Mouse (Mus musculus) liver, embryonic 16.5 days (tissue): ENCODE results near the gene Thg1l. TPM values are rescaled to one million over a fixed set of nuclear protein-coding genes. Genes with fewer than 3 reads are reported as not detected.

ENCODE experiments used
- ATAC-seq: fragments of 200-750 bp; cut with Nextera tagmentation; 2 replicates; pipeline ENCODE4 v1.8.0; 2017; ENCODE audit warnings: low read depth, mild to moderate bottlenecking, moderate number of reproducible peaks, moderate library complexity
- H3K27ac ChIP-seq: fragments of 300-500 bp; sonication (generic); 2 replicates; pipeline ENCODE4 v1.5.1; 2014; ENCODE audit warnings: mild to moderate bottlenecking, low read length
- H3K27me3 ChIP-seq: fragments of 300-500 bp; sonication (generic); 2 replicates; pipeline ENCODE4 v1.6.1; 2014; ENCODE audit warnings: low read depth, low read length, mixed read lengths; ENCODE audit not compliant: control insufficient read depth, insufficient read depth
- H3K36me3 ChIP-seq: fragments of 300-500 bp; sonication (generic); 2 replicates; pipeline ENCODE4 v1.6.1; 2014; ENCODE audit warnings: mild to moderate bottlenecking; ENCODE audit not compliant: control insufficient read depth, insufficient read depth
- H3K4me1 ChIP-seq: fragments of 300-500 bp; sonication (generic); 2 replicates; pipeline ENCODE4 v1.6.1; 2014; ENCODE audit warnings: low read depth, low read length, mixed read lengths; ENCODE audit not compliant: control insufficient read depth
- H3K4me2 ChIP-seq: fragments of 300-500 bp; sonication (generic); 2 replicates; pipeline ENCODE4 v1.6.1; 2014; ENCODE audit warnings: low read depth, low read length, mixed read lengths
- H3K4me3 ChIP-seq: fragments of 300-500 bp; sonication (generic); 2 replicates; pipeline ENCODE4 v1.5.1; 2014; ENCODE audit warnings: low read depth, mild to moderate bottlenecking, low read length
- H3K9ac ChIP-seq: fragments of 300-500 bp; sonication (generic); 2 replicates; pipeline ENCODE4 v1.6.1; 2014; ENCODE audit warnings: low read depth, low read length
- H3K9me3 ChIP-seq: fragments of 300-500 bp; sonication (generic); replicated peaks from 2 replicates; pipeline ENCODE4 v1.6.1; 2016; ENCODE audit warnings: low read length; ENCODE audit not compliant: control insufficient read depth
- WGBS: fragments of 180-500 bp; shearing (Covaris S2); extraction: QIAGEN DNeasy Blood & Tissue Kit; methylation state at CpG from one replicate; pipeline ENCODE4 v1.1.7; 2014; ENCODE audit not compliant: insufficient replicate concordance; 5-methylcytosine and 5-hydroxymethylcytosine counted together
- polyA plus RNA-seq: library from polyadenylated mRNA; unstranded; fragments of >200 nt; fragmentation: Nextera tagmentation; extraction: Ambion mirVana; gene quantifications from 2 replicates; pipeline ENCODE4 v1.2.1, GENCODE M21; 2015

Thg1l gene
- polyA plus RNA-seq, 1 experiment from 2014 or later, result 4.0 TPM

GRCm38 (mm10) chr11:45918836-45919235 is 36.5 kb downstream of the Thg1l start:
- Histone ChIP-seq H3K9ac (no peak overlapping the region), H3K4me3 (no peak overlapping the region), H3K36me3 (no peaks in the 10 kb centered on the region), H3K4me2 (no peak overlapping the region), H3K9me3 (no peaks in the 10 kb centered on the region), H3K27me3 (no peaks in the 10 kb centered on the region), H3K4me1 (no peaks in the 10 kb centered on the region; the same call in 1 of the 2 replicates), H3K27ac (no peak overlapping the region)
- no peak for ATAC-seq
- 60% methylated on average over 4 of the region's 4 CpGs for WGBS

GRCm38 (mm10) chr11:45918018-45918417 is 37.3 kb downstream of the Thg1l start:
- H3K27me3 ChIP-seq, result no peaks in the 10 kb centered on the region
- no peak overlapping the region for H3K4me3 ChIP-seq
- ATAC-seq, result no peak
- H3K9ac ChIP-seq, result no peak overlapping the region
- no peak overlapping the region for H3K27ac ChIP-seq
- H3K36me3 ChIP-seq, result no peaks in the 10 kb centered on the region
- H3K4me1 ChIP-seq, result no peaks in the 10 kb centered on the region; the same call in 1 of the 2 replicates
- no peaks in the 10 kb centered on the region for H3K9me3 ChIP-seq
- WGBS, result 70% methylated on average over 6 of the region's 6 CpGs
- H3K4me2 ChIP-seq, result no peak overlapping the region

- Histone ChIP-seq H3K36me3 (peaks cover 7% of the 10 kb centered on the region), H3K4me1 (no peaks in the 10 kb centered on the region), H3K9me3 (no peaks in the 10 kb centered on the region), H3K4me2 (no peak overlapping the region), H3K27ac (no peak overlapping the region), H3K27me3 (no peaks in the 10 kb centered on the region), H3K9ac (no peak overlapping the region), H3K4me3 (no peak overlapping the region)
- 78% methylated on average over 10 of the region's 10 CpGs for WGBS
- ATAC-seq, result no peak
These were observed 39.1 kb downstream of the Thg1l start for GRCm38 (mm10) chr11:45916196-45916595.

GRCm38 (mm10) chr11:45910701-45911100 is 44.6 kb downstream of the Thg1l start:
- H3K9ac ChIP-seq, result no peak overlapping the region
- no peaks in the 10 kb centered on the region for H3K27me3 ChIP-seq
- H3K4me2 ChIP-seq, result no peak overlapping the region
- peaks cover 54% of the 10 kb centered on the region for H3K36me3 ChIP-seq
- WGBS, result 93% methylated on average over 5 of the region's 5 CpGs
- H3K4me1 ChIP-seq, result peaks cover 9% of the 10 kb centered on the region
- H3K4me3 ChIP-seq, result no peak overlapping the region
- H3K9me3 ChIP-seq, result no peaks in the 10 kb centered on the region
- H3K27ac ChIP-seq, result no peak overlapping the region
- ATAC-seq, result no peak

GRCm38 (mm10) chr11:45908894-45909293 is 46.4 kb downstream of the Thg1l start:
- H3K27ac ChIP-seq, result no peak overlapping the region
- no peak overlapping the region for H3K4me3 ChIP-seq
- no peaks in the 10 kb centered on the region for H3K9me3 ChIP-seq
- no peak overlapping the region for H3K9ac ChIP-seq
- peaks cover 13% of the 10 kb centered on the region for H3K4me1 ChIP-seq
- 90% methylated on average over 7 of the region's 7 CpGs for WGBS
- no peaks in the 10 kb centered on the region for H3K27me3 ChIP-seq
- peaks cover 61% of the 10 kb centered on the region for H3K36me3 ChIP-seq
- no peak overlapping the region for H3K4me2 ChIP-seq
- no peak for ATAC-seq

GRCm38 (mm10) chr11:45908070-45908469 is 47.2 kb downstream of the Thg1l start:
- no peak overlapping the region for H3K27ac ChIP-seq
- no peak for ATAC-seq
- no peak overlapping the region for H3K9ac ChIP-seq
- no peaks in the 10 kb centered on the region for H3K9me3 ChIP-seq
- peaks cover 13% of the 10 kb centered on the region for H3K4me1 ChIP-seq
- no peaks in the 10 kb centered on the region for H3K27me3 ChIP-seq
- peaks cover 67% of the 10 kb centered on the region for H3K36me3 ChIP-seq
- no peak overlapping the region for H3K4me3 ChIP-seq
- H3K4me2 ChIP-seq, result no peak overlapping the region
- 87% methylated on average over 7 of the region's 7 CpGs for WGBS

- WGBS, result 75% methylated on average over 5 of the region's 5 CpGs
- H3K36me3 ChIP-seq, result peaks cover 71% of the 10 kb centered on the region
- H3K9ac ChIP-seq, result no peak overlapping the region
- no peak overlapping the region for H3K4me3 ChIP-seq
- ATAC-seq, result no peak
- no peaks in the 10 kb centered on the region for H3K27me3 ChIP-seq
- peaks cover 13% of the 10 kb centered on the region for H3K4me1 ChIP-seq
- no peak overlapping the region for H3K4me2 ChIP-seq
- no peaks in the 10 kb centered on the region for H3K9me3 ChIP-seq
- no peak overlapping the region for H3K27ac ChIP-seq
These were observed 48.0 kb downstream of the Thg1l start for GRCm38 (mm10) chr11:45907301-45907700.

- peaks cover 70% of the 10 kb centered on the region for H3K36me3 ChIP-seq
- peak; percentile 88 for ATAC-seq
These were observed 49.0 kb downstream of the Thg1l start for GRCm38 (mm10) chr11:45906109-45906786.

GRCm38 (mm10) chr11:45900233-45901015 is 54.9 kb downstream of the Thg1l start:
- peak; percentile 70 for ATAC-seq
- peaks cover 3% of the 10 kb centered on the region for H3K4me1 ChIP-seq
- no peaks in the 10 kb centered on the region for H3K27me3 ChIP-seq
- no peak overlapping the region for H3K9ac ChIP-seq
- peaks cover 31% of the 10 kb centered on the region for H3K36me3 ChIP-seq
- WGBS, result 81% methylated on average over 11 of the region's 11 CpGs
- H3K9me3 ChIP-seq, result no peaks in the 10 kb centered on the region
- no peak overlapping the region for H3K4me3 ChIP-seq
- no peak overlapping the region for H3K4me2 ChIP-seq
- H3K27ac ChIP-seq, result no peak overlapping the region

More at GRCm38 (mm10) chr11:45906109-45906786, 49.0 kb downstream of the Thg1l start:
- H3K9ac ChIP-seq, result no peak overlapping the region
- peaks cover 13% of the 10 kb centered on the region for H3K4me1 ChIP-seq
- H3K4me2 ChIP-seq, result peak overlapping the region; percentile 14; the same call in 1 of the 2 replicates
- WGBS, result 33% methylated on average over 8 of the region's 8 CpGs
- no peaks in the 10 kb centered on the region for H3K9me3 ChIP-seq
- no peak overlapping the region for H3K27ac ChIP-seq
- H3K4me3 ChIP-seq, result no peak overlapping the region
- H3K27me3 ChIP-seq, result no peaks in the 10 kb centered on the region
